Mouse (Mus musculus): ENCODE results near the gene Pcx. TPM values are rescaled to one million over a fixed set of nuclear protein-coding genes. Genes with fewer than 3 reads are reported as not detected.
A peak's percentile ranks its signal among the peaks of the same experiment; 100 is the strongest.
"Not testable (repeated sequence)": the region's sequence is repeated elsewhere in the genome, so short reads cannot be mapped to it uniquely, and the experiment has no call there.

The Pcx gene
- polyA plus RNA-seq, 1 experiment = 343 TPM

- Histone ChIP-seq H3K4me3 (ENCODE audit: insufficient read depth, low read depth, low read length) (no peak overlapping the region), H3K4me1 (ENCODE audit: control insufficient read depth, insufficient read depth, insufficient read length, low read length) (peaks cover 3% of the 10 kb centered on the region; the same call in 1 of the 2 replicates), H3K27ac (replicated peaks; ENCODE audit: low read depth, low read length) (no peak overlapping the region)
Measured at GRCm38 (mm10) chr19:4572061-4572460, 61.8 kb downstream of the Pcx start.

DNA sequence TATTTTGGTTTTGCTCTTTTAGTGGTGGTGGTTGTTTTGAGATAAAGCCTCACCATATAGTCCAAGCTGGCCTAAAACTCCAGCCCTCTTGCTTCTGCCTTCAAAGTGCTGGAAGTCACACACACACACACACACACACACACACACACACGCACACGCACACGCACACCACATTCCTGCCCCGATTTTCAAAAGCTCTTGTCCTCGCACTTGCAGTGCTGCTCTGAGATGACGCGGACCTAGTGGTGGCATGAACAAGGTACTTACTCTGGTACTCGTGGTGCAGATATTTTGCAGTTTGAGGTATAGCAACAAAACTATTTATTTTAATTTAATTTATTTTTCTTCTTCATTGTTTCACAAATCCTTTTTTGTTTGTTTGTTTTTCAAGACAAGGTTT, 62.2 kb downstream of the Pcx start:
- no peak overlapping the region for H3K27ac ChIP-seq (replicated peaks; ENCODE audit: low read depth, low read length)
- no peak overlapping the region for H3K4me3 ChIP-seq (ENCODE audit: insufficient read depth, low read depth, low read length)

DNA sequence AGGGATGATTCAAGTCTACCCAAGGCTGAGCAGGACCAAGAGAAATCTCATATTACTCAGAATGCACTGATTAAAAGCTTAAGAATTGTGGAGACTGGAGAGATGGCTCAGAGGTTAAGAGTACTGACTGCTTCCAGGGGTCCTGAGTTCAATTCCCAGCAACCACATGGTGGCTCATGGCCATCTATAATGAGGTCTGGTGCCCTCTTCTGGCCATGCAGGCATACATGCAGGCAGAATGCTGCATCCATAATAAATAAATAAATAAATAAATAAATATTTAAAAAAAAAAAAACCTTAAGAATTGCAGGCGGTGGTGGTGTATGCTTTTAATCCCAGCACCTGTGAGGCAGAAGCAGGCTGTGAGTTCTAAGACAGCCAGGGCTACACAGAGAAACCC, 63.0 kb downstream of the Pcx start:
- no peak overlapping the region for H3K4me3 ChIP-seq (ENCODE audit: insufficient read depth, low read depth, low read length)
- peaks cover 3% of the 10 kb centered on the region; the same call in 1 of the 2 replicates for H3K4me1 ChIP-seq (ENCODE audit: control insufficient read depth, insufficient read depth, insufficient read length, low read length)
- no peak overlapping the region for H3K27ac ChIP-seq (replicated peaks; ENCODE audit: low read depth, low read length)

More for the DNA sequence above, 62.2 kb downstream of the Pcx start:
- H3K4me1 ChIP-seq (ENCODE audit: control insufficient read depth, insufficient read depth, insufficient read length, low read length) = peaks cover 3% of the 10 kb centered on the region; the same call in 1 of the 2 replicates

DNA sequence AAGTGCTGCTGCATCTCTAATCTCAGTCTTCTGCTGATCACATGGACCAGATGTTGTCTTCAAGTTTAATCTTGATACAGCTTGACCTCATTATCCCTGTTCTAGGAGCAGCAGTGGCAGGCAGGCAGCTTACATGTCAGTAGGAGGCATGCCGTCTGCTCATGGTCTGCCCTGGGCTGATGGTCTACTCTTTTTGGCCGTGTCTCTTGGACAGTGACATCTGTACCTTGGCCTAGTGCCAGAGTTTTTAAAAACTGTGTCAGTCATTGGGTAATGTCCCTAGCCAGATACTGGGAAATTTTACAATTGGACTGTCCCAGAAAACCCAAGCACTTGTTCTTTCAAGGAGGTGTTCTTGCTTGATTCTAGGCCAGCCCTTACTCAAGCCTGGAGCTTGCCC, 68.5 kb downstream of the Pcx start:
- H3K27ac ChIP-seq (replicated peaks; ENCODE audit: low read depth, low read length) = peak overlapping the region; percentile 45
- H3K4me1 ChIP-seq (ENCODE audit: control insufficient read depth, insufficient read depth, insufficient read length, low read length) = no peaks in the 10 kb centered on the region
- H3K4me3 ChIP-seq (ENCODE audit: insufficient read depth, low read depth, low read length) = no peak overlapping the region

- Histone ChIP-seq H3K4me3 (ENCODE audit: insufficient read depth, low read depth, low read length) (no peak overlapping the region), H3K27ac (replicated peaks; ENCODE audit: low read depth, low read length) (no peak overlapping the region), H3K4me1 (ENCODE audit: control insufficient read depth, insufficient read depth, insufficient read length, low read length) (no peaks in the 10 kb centered on the region)
Measured at GRCm38 (mm10) chr19:4579296-4579695, 69.0 kb downstream of the Pcx start.

DNA sequence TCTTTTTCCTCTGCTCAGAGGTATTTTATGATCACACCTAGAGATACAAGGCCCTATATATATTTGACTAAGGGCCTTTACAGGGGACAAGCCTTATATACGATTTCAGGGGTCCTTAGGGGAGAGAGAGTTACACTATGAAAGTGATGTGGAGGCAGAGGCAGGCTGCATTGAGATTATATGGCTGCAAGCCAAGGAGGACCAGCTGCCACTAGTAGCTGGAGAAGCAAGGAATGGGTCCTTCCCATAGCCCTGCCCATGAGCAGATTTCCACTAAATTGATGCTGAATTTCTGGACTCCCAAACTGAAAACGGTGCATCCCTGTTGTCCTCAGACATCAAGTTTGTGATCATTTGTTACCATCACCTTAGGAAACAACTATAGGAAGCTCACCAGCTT, 73.6 kb downstream of the Pcx start:
- H3K27ac ChIP-seq (replicated peaks; ENCODE audit: low read depth, low read length) = no peak overlapping the region
- no peak overlapping the region for H3K4me3 ChIP-seq (ENCODE audit: insufficient read depth, low read depth, low read length)
- H3K4me1 ChIP-seq (ENCODE audit: control insufficient read depth, insufficient read depth, insufficient read length, low read length) = no peaks in the 10 kb centered on the region

GRCm38 (mm10) chr19:4586783-4587182, 76.5 kb downstream of the Pcx start:
- not testable (repeated sequence) for H3K4me1 ChIP-seq (ENCODE audit: control insufficient read depth, insufficient read depth, insufficient read length, low read length); H3K27ac ChIP-seq (replicated peaks; ENCODE audit: low read depth, low read length); H3K4me3 ChIP-seq (ENCODE audit: insufficient read depth, low read depth, low read length)

DNA sequence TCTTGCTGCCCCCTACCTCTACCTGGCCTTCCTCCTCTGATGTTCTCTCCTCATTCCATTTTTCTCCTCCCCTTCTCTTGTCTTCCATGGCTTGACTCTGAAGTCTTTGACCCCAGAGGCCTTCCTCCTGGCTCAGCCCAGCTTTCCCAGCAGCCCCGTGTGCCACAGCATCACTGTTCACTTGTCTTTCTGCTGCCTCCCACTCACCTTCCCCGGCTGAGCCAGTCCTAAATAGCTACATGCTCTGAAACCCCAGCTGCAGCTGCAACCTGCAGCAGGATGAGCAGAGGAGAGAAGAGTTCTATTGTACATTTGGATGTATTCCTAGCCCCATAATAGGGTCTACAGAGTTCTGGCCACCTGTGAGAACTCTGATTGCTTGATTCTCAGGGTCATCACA, 77.2 kb downstream of the Pcx start:
- Histone ChIP-seq H3K4me1 (ENCODE audit: control insufficient read depth, insufficient read depth, insufficient read length, low read length) (no peaks in the 10 kb centered on the region), H3K4me3 (ENCODE audit: insufficient read depth, low read depth, low read length) (no peak overlapping the region), H3K27ac (replicated peaks; ENCODE audit: low read depth, low read length) (no peak overlapping the region)

DNA sequence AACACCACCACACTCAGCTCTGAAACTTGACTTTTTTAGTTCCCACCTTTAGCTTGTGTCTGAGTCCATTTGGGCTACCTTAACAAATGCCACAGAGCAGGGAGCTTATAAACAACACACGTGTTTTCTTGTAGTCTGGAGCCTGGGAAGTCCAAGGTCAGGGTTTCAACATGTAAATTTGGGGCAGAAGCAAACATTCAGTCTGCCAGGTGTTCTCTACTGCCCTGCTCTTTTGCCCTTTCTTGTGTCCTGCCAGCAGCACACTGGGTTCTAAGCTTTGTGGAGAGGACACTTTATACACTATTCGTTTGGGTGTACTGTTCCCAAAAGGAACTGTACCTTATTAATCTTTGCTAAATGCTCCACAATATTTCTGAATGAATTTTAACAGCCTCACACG, 78.2 kb downstream of the Pcx start:
- H3K4me1 ChIP-seq (ENCODE audit: control insufficient read depth, insufficient read depth, insufficient read length, low read length) = no peaks in the 10 kb centered on the region
- H3K27ac ChIP-seq (replicated peaks; ENCODE audit: low read depth, low read length) = peak overlapping the region; percentile 75
- no peak overlapping the region for H3K4me3 ChIP-seq (ENCODE audit: insufficient read depth, low read depth, low read length)

DNA sequence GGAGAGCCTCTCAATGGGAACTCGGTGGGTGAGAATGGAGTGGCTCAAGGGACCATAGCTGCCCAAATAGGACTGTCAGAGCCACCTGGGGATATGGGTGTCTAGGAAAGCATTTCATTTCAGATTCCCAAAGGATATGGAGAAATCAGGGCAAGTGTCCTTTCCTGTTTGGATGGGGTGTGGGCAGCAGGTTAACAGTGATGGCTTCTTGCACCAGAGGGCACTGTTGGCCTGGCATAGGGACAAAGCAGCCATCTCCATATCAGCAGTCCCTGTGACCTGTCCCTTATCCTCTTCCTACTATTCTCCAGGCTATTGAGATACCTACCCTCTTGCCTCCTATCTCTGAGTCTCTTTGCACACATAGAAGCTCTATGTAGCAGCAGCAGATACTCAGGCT, 78.8 kb downstream of the Pcx start:
- H3K4me3 ChIP-seq (ENCODE audit: insufficient read depth, low read depth, low read length) = no peak overlapping the region
- H3K4me1 ChIP-seq (ENCODE audit: control insufficient read depth, insufficient read depth, insufficient read length, low read length) = no peaks in the 10 kb centered on the region
- no peak overlapping the region for H3K27ac ChIP-seq (replicated peaks; ENCODE audit: low read depth, low read length)

DNA sequence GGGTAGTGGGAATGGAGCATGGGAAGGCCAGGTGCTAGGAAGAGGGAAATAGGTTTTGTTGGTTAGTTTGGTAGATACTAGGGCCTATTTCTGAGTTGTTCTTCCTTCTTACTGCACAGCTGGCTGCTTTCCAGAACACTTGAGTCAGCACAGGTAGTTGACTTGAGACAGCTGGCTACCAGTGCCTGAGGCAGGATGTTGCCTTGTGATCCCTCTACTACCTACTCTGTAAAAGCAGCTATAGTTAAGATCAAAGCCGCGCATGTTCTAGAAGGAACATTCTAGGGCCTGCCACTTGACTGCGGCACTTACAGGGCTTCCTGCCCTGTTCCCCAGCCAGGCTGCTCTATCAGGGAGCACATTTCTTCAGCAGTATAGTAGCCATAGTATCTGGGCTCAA, 79.8 kb downstream of the Pcx start:
- no peak overlapping the region for H3K27ac ChIP-seq (replicated peaks; ENCODE audit: low read depth, low read length)
- H3K4me1 ChIP-seq (ENCODE audit: control insufficient read depth, insufficient read depth, insufficient read length, low read length) = no peaks in the 10 kb centered on the region
- H3K4me3 ChIP-seq (ENCODE audit: insufficient read depth, low read depth, low read length) = no peak overlapping the region

- Histone ChIP-seq H3K27ac (replicated peaks; ENCODE audit: low read depth, low read length) (peak overlapping the region; percentile 23), H3K4me3 (ENCODE audit: insufficient read depth, low read depth, low read length) (no peak overlapping the region)
Measured at GRCm38 (mm10) chr19:4593792-4594522, 83.7 kb downstream of the Pcx start.

DNA sequence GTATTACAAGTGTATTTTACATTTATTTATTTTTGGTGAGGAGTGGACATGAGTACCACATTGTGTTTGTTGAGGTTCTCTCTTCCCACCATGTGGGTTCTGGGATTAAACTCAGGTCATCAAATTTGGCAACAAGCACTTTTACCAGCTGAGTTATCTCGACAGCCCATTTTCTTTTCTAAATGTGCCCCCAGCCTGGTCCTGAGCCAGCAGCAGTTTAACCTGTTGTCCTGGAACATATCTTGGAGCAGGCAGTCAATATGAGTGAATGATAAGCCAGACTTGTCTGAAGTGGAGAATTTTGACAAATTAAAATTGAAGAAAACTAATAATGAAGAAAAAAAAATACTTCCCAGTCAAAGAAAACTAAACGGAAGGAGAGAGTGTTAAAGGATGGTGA, 85.8 kb downstream of the Pcx start:
- H3K4me3 ChIP-seq (ENCODE audit: insufficient read depth, low read depth, low read length) = no peak overlapping the region
- H3K4me1 ChIP-seq (ENCODE audit: control insufficient read depth, insufficient read depth, insufficient read length, low read length) = peaks cover 3% of the 10 kb centered on the region; the same call in 1 of the 2 replicates
- no peak overlapping the region for H3K27ac ChIP-seq (replicated peaks; ENCODE audit: low read depth, low read length)

More at GRCm38 (mm10) chr19:4593792-4594522, 83.7 kb downstream of the Pcx start:
- peaks cover 3% of the 10 kb centered on the region; the same call in 1 of the 2 replicates for H3K4me1 ChIP-seq (ENCODE audit: control insufficient read depth, insufficient read depth, insufficient read length, low read length)

- Histone ChIP-seq H3K4me1 (ENCODE audit: control insufficient read depth, insufficient read depth, insufficient read length, low read length) (peaks cover 3% of the 10 kb centered on the region; the same call in 1 of the 2 replicates), H3K27ac (replicated peaks; ENCODE audit: low read depth, low read length) (no peak overlapping the region), H3K4me3 (ENCODE audit: insufficient read depth, low read depth, low read length) (no peak overlapping the region)
Measured at GRCm38 (mm10) chr19:4602459-4602858, 92.2 kb downstream of the Pcx start.

DNA sequence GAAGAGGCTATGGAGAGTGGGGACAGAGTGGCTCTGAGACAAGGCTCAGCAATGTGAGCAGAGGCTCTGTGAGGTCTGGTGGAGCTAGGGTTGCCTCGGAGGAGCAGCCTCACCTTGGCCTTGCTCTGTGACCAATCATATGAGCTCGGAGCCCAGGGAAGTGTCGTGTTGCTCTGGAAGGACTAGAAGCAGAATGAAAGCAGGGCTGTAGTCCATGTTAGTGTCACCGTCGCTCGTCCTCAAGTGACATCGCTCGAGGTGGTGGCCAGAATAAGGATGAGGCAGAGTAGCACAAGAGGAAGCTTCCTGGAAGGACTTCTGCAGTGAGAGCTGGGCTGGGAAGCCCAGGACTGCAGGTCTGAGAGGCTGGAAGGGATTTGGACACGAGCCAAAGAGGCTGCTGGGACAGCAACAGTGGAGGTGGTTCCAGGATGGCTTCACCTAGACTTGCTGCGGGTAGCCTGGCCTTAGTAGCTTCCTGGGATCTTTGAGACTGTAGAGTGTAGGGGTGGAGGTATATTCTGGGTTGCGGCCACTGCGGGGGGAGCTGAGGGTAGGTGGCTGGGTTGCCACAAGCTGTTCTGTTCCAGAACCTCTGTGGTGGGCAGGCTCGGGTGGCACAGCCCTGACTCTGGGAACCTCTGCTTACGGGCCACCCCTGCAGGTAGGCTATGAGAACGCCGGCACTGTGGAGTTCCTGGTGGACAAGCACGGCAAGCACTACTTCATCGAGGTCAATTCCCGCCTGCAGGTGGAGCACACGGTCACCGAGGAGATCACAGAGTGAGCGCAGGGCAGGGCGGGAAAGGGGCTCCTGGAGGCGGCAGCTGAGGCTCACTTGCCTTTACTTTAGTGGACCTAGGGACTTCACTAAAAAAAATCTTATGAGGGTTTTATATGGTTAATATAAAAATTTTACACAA, 93.8 kb downstream of the Pcx start:
- Histone ChIP-seq H3K27ac (replicated peaks; ENCODE audit: low read depth, low read length) (no peak overlapping the region), H3K4me1 (ENCODE audit: control insufficient read depth, insufficient read depth, insufficient read length, low read length) (no peaks in the 10 kb centered on the region), H3K4me3 (ENCODE audit: insufficient read depth, low read depth, low read length) (no peak overlapping the region)

Data from brown adipose tissue, adult 24 weeks (tissue).